Mouse (Mus musculus) brain, embryonic 18.5 days (tissue): ENCODE results near the gene Rora.
A peak's percentile ranks its signal among the peaks of the same experiment; 100 is the strongest.

Source experiments
- DNase-seq: peaks from one replicate; pipeline ENCODE4 v3.0.0-alpha.2; 2012; ENCODE audit warnings: low read depth, low spot score

Gene Rora

DNA sequence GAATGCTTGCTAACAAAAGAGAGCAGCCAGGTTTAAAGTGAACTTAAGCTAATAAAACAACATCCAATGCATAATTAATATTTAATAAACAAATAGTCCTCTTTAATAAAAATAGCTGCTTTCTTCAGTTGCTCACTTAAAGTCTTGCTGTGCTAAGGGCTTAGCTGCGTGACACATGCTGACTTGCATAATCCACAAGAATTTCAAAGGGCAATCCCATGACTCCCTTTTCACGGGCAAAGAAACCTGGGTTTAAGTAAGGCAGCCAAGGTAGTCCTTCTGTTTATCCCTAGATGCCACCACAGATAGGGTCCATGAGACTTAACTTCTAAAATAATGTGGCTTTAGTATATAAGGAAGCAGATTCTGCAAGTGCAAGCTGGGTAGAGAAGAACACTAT is 355.1 kb downstream of the Rora start:
- DNase-seq: no peak

DNA sequence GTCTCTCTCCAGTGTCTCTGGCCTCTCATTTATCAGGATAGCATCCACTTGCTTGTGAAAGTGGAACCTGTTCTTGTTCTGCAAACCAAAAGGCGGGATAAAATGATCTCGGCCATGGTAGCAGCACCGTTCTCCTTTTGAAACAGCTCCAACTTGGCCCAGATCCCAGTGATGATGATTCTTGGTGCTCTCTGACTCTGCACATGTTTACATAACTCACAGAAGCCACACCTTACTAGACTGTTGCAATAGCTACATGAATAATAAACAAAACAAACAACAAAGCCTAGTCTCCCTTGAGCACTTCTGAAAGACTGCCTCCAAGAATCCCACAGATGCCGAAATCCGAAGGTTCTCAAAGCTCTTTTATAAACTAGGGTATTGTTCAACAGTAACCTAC is 357.3 kb downstream of the Rora start:
- DNase-seq: no peak

DNA sequence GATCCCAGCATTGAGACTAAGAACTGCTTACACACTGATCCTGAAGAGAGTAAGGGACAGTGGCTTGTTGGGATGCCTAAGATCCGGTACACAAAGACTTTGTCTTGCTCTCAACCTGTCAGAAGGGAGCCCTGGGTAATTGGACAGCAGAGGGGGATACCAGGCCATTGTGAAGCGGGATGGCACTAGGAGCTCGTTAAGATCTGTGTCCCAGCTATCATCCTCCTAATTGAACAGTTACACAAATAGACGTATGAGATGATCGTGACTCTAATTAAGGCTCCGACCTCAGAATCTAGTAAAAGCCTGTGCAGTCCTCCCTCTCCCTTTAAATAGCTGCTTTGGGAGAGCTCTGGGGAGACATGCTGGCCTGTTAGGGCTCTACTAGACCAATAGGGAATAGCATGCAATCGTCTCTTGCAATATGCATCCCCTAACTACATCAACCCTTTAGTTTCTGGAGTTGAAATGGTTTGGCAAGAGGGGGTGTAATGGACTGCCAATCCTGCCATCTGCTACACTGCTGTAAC is 359.7 kb downstream of the Rora start:
- DNase-seq: no peak

DNA sequence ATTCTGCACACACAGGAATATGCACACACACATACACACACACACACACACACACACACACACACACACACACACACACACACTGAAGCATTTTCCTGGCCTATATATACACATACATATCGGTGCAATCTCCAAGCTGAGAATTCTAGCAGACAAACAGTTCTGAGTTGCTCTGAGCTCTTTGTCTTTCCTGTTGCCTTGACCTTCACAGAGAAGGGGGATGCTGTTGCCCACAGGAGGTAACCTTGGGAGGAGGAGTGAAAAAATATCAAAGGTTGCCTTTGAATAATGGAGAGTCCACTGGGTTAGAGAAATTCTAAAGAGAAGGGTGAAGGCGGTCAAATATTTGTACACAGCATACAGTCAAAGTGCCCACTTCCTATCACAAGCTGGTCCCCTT is 360.6 kb downstream of the Rora start:
- no peak for DNase-seq

DNA sequence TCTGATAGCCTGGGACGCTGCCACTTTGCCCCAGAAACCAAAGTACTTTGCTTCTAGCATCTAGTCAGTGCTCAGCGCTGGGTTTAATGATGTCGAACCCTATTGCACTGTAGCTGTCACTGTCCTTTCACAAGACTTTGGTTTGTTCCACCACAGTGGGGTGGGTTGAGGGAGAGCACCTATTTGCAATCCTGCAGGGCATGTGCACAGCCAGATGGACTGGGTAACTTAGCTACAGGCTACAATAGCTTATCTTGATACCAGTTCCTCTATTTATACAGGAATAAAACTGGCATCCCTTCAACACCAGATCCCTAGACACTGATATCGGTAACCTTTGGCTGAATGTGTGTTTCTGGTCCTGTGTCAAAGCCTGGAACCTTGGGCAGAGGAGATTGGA is 366.8 kb downstream of the Rora start:
- DNase-seq: no peak

DNA sequence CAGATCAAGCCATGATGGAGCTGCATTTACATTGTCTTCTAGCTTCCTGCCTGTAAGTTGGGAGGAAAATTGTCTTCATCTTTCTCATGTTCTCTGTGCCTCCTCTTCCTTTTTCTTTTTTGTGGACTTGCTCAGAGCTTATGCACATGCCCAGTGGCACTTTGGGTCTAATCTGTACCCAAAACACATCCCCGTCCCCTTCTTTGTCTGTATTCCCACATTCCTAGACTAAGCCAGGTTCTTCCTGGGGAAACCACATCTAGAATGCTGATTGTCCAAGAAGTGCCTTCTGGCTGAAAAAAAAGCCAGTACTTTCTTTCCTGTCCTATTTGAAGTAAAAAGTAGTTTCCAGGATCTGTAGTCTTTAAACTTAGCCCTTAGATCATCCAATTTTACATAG is 367.9 kb downstream of the Rora start:
- peak; percentile 4 for DNase-seq

DNA sequence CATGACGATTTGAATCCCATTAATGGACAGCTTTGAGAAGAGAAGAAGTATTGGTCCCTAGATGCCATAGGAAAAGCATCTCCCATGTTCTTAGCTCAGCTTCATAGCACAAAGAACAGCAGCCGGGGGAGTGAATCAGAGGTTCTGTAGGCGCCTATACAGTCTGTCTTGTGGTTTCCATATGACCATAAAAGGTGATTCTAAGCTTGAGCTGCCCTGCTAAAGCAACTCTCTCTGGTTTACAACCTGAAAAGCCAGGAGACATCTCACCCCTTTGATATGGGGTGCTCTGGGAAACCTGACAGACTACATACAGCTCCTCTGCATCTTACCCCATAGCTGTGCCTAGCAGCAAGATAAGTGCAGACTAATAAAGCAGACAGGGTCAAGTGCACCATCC is 369.7 kb downstream of the Rora start:
- DNase-seq: no peak

DNA sequence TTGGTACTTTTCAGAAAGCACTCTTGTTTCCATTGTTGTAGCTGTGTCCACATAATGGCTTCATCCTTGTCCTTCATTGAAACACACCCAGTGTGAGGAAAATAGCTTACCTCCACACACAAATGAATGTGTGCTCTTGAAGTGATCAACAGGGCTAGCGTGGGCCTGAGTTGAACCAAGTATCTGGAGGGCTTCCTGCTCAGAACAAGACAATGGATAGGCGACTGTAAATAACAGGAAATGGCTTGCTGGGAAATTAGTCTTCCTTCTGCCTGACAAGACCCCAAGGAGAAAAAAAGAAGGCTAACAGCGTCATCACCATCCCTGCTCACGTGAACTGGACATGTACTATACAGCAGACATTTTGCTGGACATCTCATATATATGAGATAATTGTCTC is 374.6 kb downstream of the Rora start:
- no peak for DNase-seq

DNA sequence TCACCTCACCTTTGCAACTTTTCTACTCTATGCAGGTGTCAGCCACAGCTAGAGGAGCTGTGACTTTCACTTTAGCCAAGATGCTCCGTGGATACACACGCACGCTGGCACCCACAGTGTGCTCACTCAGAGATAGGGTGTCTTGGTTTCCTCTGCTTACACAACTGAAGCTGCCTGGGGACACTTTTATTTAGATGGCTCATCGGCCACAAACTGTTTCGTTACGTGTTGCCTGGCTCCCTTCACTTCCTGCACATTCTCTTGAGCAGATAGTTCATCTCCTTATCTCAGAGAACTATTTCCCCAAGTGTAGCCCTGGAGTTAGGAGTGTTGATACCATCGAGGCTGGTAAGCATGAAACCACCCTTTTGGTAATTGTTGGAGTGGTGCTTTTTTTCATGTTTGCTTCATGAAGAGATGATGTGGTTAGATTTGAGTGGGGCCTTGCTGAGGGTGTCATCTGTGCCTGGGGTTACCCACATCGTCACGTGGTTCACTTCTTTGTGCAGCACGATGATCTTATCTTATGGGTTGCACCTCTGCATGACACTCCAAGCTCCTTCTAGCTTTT is 380.8 kb downstream of the Rora start:
- no peak for DNase-seq

DNA sequence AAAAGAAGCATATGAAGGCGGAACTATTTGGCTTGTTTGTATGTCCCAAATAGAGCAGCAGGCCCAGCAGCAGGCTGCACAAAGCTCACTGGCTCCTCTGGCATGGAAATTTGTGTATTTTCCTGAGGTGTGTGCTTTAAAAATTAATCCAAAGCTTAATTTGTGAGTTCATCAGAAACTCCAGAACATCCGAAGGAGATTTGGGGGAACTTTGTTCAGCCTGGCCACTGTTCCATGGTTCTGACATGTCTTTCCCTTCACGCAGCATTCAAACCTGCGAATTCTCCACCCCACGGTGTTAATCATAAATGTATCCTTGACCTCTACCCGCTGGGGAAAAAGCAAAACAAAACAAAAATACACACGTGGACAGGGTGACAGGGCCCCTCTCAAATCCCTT is 381.9 kb downstream of the Rora start:
- no peak for DNase-seq

DNA sequence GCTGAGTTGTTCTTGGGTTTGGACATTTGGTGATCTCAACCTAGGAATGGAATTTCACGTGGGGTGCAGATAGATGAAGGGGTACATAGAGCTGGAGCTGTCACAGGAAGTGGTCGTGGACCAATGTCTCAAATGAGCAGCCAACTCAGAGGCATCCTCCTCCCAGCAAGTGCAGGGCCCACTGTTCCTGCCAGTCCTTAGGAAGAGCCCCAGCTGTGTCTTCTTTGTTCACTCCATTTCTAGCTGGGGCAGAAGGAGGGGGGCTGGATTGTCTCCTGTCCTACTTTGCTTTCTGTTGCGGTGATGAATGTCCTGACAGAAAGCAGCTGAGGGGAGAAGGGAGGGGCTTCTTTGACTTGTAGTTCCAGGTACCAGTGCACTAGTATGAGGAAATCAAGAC is 382.7 kb downstream of the Rora start:
- no peak for DNase-seq

DNA sequence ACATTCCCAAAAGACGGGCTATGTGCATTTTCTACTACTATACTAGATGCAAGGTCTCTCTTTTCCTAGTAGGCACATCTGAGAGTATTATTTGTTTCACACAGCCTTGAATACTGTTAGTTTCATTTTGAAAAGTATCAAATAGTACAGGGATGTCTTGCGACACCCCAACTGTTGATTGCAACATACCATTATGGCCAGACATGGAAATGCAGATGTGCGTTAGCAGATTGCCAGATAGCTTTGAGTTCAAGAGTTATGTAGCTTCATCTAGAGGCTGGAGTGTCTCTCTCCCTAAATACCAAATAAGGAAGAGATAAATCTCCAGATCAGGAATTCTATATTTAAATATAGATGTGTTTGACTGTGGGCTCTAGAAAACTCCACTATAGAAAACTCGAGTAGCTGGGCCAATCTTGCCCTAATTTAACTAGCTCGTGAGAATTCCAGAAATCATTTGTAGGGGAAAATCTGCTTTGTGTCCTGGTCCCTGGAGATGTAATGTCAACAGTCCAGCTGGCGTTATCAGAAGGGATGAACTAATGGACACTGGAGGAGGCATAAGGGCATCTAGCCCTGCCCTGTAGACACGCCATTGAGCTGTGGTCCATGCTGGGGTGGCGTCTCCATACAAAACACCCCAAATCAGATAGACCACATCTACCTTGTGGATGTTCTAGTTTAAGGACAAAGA is 390.5 kb downstream of the Rora start:
- no peak for DNase-seq

DNA sequence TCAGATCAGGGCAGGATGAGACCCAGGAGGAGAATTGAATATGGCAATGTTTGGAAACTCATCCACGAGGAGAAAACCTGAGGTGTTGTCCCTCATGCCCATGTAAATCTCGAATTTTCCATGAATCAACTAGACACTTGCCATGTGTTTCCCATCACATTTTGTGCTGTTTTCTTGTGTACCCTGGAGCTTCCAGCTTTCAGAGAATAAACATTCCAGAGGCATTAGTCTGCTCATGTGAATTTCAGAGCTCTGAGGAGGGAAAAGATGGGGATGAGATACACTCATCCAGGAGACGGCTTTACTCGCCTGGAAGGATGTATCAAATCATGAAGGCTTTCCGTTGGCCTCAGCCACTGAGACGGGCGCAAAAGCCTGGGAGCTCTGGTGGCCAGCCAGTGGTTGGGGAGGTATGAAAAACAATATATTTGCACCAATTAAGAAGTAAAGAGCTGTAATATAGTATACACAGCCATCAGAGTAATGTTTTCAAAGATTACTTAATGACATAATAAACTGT is 391.1 kb downstream of the Rora start:
- DNase-seq: no peak

DNA sequence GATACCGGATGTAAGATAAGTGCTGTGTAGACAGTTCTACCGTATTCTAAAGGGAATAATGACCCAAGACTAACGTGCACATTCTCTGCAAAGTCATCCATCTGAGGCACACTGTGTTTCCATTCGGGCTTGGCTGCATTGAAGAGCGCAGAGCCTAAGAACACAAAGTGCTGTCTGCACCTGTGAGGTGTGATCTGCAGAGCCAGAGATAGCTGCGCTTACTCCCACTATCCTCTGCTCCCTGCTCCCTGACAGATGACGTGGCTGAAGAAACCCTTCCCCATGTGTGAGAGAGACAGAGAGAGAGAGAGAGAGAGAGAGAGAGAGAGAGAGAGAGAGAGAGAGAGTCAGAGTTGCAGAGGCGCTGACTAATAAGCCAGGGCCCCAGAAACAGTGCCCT is 392.3 kb downstream of the Rora start:
- DNase-seq: no peak

DNA sequence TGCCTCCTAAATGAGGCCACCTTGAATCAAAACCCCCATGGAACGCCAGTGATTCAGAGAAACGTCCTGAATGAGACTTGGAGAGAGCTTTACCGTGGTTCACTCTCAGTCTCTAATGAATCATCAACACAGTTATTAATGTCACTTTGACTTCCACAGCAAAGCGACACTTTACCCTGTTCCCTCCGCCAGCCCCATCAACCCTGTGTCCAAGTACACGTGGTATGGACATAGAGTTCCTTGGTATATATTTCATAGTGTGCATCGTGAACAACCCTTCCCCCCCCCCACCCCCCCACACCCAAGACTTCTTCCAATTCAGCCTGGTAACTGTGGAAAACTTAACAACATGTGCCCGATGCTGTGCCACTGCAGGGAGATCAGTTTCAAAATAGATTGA is 397.3 kb downstream of the Rora start:
- DNase-seq: no peak

DNA sequence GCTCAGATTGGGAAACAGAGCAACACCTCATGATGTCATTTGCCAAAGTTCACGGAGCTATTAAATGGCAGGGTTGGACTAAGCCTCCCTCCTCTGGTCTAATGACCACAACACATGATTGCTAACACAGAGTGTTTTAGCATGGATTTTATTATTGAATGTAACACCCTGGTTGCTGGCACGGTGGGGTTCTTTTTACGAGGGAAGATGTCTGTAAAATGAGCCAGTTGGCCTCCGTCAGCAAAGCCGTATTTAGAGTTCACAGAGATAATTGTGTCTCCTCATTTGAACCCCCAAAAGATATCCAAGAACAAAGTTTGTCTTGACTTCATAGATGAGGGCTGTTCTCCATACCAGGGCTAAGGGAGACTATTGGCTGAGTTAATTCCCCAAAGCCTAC is 398.3 kb downstream of the Rora start:
- DNase-seq: no peak

DNA sequence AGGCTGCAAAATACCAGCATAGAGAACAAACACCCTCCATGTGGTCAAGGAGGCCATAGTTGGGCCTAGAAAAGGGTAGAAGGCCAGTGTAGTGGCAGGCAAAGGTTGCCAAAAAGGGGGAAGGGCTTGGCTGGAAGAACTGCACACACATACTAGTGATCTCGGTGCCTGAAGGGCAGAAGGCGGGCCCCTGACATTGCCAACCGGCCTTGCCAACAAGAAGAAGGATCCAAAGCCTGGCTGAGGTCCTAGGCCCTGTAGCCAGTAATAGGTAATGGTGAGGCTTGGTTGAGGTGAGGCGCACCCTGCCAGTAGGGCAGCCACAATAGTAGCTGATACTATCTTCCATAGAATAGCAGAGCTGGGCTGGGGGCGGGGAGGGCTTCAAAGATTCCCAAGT is 401.7 kb downstream of the Rora start:
- no peak for DNase-seq

DNA sequence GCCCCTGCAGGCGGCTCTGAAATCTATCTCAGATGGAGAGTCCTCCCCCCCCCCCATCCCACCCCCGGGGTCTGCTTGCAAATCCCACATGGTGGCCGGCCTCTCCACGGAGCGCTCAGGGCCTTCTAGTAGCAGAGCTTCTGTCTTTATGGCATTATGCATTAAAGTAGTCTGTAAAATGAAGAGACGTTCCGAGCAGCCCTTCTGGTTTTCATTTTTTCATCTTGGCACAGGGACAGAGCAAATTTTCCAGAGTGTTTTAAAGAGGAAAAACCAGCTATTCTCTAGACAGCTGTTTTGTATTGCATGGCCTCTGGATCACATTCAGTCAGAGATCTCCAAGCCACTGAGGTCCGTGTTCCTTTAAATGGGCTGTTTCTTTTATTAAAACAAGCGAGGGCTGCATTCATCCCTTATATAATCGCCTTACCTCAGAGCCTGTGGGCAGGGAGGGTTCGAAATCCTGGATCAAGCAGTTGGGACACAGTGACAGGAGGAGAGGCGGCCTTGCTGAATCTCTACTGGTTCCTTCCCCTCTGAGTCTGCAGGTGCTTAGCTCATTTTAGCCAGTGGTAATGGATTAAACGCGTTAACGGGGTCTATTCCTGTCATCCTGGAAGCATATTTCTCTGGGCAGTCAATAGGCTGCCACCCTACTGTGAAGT is 417.7 kb downstream of the Rora start:
- DNase-seq: no peak

DNA sequence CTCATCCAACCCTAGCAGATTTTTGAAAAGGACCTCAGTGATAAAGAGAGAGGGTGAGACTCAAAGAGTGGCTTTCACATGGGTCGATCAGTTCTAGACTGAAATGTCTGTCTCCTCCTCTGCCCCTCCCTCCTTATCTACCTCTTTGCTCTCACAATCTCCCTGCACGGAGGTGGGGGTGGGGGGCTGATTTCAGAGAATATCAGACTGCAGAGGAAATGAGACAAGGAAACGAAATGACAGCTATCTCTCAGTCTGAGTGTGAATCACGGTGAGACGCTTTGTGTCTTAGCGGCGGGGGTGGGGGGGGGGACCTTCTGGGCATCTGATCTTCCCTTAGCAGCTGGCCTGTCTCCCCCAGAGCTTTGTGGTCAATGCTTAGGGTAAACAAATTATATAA is 419.7 kb downstream of the Rora start:
- DNase-seq: no peak

DNA sequence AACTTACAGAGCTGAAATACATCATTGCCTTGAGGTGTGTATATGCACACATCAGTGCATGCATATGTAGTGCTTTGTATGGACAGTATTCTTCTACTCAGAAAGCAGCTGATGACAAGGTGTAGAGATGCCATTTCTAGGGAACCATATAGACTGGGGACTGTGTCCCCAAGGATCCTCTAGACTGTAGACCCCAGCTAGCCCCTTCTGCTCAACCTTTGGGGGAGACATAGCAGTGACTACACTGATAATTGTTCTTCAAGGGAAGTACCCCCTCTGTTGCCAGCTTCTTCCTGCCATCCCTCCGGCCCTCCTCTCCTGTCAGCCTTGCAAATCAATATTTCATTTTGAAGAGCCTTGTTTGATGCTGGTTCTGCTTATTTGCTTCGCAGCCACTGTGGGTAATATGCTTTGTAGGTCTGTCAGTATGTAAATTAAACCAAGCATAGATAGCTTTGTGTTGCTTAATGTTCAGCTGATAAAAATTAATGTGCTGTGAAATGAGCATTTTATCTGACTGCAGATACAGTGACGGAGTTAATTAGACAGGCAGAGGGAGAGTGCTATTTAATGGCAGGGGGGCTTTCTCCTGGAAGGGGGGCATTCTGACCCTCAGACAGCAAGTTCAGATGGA is 430.6 kb downstream of the Rora start:
- no peak for DNase-seq

DNA sequence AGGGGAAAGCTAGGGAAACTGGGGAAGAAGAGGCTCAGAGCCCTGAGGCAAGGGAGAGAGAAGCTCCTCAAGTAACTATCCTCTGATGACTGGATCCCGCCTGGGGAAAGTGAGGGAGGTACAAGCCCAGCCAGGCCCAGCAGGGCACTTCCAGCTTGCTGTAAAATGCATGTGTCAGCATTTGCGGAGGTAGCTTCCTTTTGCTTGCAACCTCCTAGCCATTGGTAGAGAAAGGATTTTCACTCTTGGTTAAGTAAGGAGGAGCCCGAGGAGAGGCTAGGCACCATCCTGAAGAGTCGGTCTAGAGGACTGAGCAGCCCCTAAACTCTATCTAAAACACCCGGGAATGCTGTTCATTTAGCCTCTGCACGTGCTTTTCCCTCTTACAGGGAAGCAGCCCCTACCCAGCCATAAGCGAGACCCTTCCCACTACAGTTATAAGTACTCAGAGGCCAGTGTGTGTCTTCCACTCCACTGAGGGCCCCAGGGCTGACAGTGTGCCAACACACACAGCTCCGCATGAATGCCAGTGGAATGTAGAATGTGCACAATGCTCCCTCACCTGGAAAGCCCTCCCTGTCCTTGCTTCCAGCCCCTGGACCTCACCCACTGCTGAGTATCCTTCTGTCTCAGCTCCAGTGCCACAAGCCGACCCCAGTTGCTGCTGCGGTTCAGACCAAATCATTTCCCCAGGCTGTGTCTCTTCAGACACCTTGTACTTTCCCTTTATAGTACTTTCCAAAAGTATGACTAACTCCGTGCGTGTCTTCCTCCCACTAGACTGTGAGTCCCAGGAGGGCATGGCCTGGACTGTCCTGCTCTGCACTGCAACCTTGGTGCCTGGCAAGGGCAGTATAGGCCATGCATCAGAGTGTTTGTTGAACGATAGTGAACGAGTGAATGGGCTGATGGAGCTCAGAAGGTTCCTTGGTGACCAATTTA is 431.4 kb downstream of the Rora start:
- DNase-seq: no peak
